Mouse (Mus musculus) CD8-positive naive resting alpha-beta T cell, adult 2 months (primary cell): ENCODE measurements around the gene Amacr.

Experiments used
- DNase-seq, 2 experiments: peaks; one replicate each; pipeline ENCODE4 v3.0.0; 2022; ENCODE audit warnings: low read depth in 2 of 2, low spot score in 2 of 2

Gene Amacr

DNA sequence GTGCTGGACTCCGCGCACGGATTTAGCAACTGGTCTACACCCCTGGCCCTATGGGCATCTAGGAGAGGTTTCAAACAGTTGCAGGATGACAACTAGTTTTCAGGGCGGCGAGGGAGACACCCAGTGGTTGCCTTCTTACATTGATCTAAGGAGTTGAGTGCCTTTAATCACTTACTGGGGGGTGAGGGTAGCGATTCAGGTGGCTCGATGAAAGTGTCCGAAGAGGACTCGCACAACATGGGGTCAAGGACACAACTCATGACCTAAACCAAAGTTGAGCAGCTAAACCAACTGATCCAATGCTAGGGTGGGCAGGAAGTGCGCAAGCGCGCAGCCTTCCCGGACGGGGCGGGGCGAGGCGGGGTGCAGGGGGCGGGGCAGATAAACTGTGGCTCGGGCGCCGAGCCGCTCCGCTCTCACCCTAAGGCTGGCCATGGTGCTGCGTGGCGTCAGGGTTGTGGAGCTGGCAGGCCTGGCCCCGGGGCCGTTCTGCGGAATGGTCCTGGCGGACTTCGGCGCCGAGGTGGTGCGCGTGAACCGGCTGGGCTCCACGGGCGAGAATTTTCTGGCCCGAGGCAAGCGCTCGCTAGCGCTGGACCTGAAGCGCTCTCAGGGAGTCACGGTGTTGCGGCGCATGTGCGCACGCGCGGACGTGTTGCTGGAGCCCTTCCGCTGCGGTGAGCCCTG is at the start of gene Amacr:
Amacr (plus strand) TSS at position 380 of the 687 bp plus-strand sequence.
- DNase-seq: peak; percentile 64 to 75

- DNase-seq: no peak
Observed at GRCm38 (mm10) chr15:10933930-10934329, 47.6 kb upstream of the Amacr start.

DNA sequence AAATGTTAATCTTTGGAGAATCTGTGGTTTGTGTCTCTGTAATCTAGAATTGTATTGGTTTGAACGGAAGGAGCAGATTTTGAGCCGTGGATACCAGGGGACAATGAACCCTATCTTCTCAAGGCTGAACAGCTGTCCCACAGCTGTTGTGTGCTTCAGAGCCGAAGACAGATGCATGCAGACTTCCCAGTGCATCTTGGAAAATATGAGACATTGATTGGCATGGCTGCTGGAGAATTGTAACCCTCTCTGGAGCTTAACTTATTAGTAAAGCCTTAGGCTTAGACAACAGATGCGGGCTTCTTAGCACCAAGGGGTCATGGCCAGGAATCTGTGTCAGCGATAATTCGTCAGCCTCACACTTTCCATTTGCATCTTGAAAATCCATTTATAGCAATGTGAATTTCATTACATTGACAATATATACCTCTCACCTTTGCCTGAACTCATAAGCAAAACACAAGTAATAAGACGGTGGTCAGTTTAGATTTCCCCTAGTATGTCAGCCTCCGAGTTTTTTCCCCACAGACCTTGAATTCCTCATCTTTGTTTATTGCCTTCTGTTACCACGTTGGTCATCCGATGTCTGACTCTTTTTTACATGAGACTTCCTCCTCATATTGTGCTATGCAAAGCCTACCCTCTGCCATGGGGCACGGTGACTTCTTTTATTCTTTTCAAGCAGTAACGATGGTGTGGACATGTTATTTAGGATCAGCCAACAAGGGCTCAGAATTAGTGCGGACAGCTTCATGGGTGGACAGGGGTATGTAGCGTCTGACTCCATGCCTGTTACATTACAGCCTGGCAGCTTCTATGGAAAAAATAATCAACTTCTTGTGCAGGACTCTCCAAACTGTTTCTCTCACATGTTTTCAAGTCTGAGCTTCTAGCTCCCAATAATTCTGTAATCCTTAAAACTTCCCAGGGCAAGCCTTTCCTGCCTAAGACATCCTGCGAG is 41.1 kb upstream of the Amacr start:
- DNase-seq: no peak

DNA sequence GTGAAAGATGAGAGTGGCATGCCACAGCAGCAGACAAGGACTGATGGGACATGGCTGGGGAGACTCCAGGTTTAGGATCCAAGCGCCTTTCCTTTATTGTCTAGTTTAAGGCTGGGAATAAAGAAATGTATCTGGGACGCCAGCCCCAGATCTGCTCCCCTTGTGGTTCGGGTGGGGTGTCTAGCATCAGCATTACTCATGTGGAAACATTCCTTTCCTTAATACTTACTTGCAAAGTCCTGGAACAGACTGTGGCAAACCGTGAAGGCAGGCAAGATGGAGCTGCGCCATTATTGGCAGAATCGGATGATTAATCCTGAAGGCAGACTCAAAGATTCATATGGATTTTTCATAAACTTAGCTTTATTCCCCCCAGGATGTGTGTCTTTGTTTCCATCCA is 39.7 kb upstream of the Amacr start:
- no peak for DNase-seq

GRCm38 (mm10) chr15:10947852-10948251 is 33.7 kb upstream of the Amacr start:
- DNase-seq: no peak

DNA sequence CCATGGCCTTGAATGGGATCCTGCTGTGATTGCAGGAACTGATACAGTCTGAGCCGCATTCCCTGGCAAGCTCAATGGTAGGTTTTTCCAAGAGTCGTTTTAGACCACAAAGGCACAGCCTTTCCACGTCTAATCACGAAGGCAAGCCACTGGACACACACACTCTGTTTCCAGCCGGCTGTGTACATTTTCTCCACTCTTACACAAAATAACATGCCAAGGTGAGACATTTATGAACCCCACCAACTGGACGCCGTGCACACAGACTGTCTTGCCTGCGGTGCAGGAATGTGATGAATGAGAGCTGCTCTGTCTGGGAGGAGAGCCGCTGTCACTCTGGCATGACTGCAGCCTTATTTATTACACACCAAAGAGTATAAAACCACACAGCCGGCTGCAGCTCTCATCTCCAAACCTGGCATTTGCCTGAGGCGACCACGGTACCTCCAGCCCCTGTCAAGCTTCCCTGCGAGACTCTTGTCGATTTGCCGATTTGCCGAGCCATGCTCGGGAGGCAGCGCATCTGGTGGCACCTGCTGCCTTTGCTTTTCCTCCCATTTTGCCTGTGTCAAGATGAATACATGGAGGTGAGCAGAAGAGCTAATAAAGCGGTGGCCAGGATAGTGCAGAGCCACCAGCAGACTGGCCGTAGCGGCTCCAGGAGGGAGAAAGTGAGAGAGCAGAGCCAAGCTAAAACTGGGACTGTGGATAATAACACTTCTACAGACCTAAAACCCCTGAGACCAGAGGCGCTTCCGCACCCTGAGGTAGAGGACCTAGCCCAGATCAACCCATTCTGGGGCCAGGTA is 29.4 kb upstream of the Amacr start, which contains the start of gene C1qtnf3:
C1qtnf3 (plus strand) TSS at position 382 of the 809 bp plus-strand sequence.
- DNase-seq: no peak

DNA sequence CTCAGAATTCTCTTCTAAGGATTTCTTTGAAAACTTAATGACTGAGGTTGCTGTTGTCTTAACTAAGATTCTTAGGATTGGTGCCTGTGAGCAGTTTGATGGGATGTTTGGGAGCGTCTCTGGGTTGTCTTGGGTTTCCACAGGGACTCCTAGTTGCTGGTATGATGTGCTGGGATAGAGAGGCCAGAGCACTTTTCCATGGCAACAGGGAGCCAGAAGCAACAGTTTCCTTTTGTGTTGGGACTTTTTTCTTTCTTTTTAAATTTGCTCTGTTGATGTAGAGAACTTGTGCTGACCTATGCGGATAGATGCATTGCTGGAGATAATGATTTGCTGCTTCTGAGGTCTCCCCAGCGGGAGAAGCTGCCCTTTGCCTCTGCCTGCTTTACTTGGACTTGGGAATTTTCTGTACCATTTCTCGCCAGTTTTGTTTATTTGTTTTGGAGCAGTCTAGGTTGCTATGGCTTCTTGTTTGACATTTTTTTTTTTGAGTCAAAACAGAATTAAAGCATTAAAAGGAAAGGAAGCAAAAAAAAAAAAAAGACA is 28.7 kb upstream of the Amacr start:
- no peak for DNase-seq

DNA sequence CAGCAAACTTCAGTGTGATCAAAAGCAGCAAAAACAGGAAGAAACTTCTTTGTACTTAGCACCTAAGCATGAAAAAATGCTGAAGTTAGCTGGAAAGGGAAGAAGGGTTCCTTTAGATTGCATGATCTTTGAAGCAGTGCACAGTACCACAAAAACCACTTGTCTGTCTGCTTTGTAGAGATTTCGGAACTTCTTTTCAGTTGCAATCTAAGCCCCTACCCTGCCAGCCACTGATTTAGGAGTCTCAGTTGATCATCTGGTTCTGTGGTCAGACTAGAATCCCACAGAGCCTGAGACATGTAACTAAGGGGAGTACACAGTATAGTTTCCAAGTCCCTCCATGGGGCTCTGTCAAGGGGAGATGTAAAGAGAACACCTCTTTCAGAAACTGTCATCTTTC is 28.1 kb upstream of the Amacr start:
- no peak for DNase-seq

GRCm38 (mm10) chr15:10954381-10955016 is 27.1 kb upstream of the Amacr start:
- no peak for DNase-seq

DNA sequence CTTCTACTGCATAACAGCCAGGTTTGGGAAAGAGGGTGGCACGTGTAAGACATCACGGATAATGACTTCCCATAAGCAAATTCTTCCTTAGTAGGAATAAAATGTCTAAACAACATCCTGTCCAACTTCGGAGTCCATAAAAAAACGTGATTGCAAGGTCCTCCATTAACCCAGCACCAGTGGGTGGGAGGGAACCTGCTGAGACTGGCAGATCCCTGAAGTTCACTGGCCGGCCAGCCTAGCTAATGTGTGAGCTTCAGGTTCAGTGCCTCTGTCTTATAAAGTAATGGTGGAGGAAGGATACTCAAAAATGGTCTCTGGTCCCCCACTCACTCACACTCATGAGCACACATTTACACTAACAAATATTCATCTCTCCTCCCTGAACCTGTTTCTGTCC is 26.4 kb upstream of the Amacr start:
- DNase-seq: no peak

GRCm38 (mm10) chr15:10956706-10957105 is 24.9 kb upstream of the Amacr start:
- no peak for DNase-seq

DNA sequence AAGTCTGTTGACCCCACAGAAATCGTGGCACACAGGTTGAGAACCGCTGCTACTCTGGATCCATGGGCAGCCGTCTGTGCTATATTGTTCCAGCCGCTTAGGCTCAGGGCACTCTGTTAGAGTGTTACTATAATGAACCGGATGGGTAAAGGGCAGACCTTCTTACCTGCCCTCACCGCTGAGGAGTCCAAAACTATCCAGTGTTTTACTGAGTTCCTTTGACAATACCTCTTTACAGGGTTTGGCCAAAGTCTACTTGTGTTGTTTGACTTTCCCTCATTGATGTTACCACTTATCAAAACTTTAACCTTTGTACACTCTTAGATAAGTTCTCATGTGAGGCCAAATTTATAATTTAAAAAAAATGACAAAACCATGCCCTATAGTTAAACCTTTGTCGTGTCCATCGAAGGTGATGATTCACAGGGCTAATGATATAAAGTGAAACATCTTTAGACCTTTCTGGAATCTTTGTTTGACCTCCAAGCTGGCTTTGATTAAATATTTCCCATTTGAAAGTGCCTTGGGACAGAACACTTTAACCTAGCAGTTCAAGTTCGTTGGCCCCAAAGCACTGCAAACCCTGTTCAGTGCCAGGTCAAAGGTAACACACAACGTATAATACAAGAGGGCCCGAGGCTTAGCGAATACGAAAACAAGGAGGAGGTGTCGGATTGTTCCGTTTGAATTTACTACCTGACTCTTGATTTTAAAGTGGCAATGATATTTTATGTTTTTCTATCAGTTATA is 22.1 kb upstream of the Amacr start:
- no peak for DNase-seq

- DNase-seq: no peak
Observed at GRCm38 (mm10) chr15:10960267-10960666, 21.3 kb upstream of the Amacr start.

GRCm38 (mm10) chr15:10962601-10963000 is 19.0 kb upstream of the Amacr start:
- no peak for DNase-seq

DNA sequence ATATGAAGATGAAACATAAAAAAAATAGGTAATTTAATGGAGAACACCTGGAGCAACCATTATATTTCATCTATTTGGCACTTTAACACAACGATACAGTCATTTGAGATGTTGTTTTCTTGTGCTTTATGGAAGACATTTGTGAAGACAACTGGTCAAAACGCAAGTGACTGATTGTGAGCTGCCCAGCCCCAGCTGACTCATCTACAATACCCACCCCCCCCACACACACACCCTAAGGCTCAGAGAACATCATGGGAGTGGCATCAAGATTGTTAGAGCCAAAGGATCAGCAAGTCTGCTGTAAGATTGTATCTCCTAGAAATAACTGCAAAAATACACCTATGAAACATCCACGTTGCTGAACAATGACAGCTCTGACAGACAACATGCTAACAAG is 12.1 kb upstream of the Amacr start:
- DNase-seq: no peak

DNA sequence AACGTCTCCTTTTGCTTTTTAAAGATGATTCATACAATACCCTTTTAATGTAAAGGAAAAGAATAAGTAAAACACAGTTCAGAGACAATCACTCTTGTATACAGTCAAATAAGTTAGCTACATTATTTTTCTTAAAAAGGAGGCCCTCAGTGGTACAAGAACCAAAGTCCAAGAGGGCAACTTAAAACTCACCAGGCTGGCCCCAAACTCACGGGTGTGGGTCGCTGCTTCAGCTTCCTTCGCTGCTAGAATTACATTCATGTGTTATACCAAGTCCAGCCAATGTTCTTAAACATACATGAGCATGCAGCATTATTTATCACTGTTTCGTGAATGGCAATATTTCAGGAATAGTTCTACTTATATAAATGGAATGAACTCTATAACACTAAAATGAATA is 10.8 kb upstream of the Amacr start:
- DNase-seq: no peak

GRCm38 (mm10) chr15:10977151-10977550 is 4.4 kb upstream of the Amacr start:
- DNase-seq: no peak

- DNase-seq: no peak
Observed at GRCm38 (mm10) chr15:10980712-10981111, 844 bp upstream of the Amacr start.

DNA sequence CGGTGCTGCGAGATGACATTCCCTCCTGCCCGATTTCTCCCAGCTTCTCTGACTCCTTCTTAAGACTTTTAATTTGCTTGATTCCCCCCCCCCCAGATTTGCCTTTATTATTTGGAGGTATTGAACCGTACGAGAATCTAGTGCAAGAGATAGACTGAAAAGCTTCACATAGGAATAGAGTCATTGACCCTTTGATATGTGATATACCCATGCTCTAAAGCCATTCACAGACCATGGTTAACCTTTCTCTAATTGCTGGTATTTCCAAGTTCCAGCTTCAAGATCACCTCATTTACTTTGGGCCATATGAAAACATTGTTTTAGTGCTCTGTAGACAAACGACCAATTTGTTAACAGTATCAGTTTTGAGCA is 494 bp downstream of the Amacr start:
- no peak for DNase-seq

DNA sequence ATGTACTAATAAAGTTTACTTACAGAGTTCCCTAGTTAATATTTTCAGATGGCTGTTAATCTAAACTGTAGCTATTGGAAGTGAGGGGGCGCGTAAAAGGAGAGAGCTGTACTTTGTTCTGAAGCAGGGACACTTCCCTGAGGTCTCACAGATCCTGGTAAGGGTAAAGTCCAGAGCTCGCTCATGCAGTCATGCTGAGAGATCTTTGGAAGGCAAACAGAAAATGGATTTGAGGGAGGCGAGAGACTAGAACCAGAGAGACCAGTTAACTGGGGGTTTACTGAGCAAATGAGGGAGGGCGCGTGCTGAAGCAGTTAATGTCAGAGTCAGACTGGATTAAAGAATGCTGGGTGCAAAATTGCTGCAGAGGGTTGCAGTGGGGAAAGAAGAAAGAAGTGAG is 4.2 kb downstream of the Amacr start:
- no peak for DNase-seq
